Mouse (Mus musculus): ENCODE data around the gene Disp2. TPM values are rescaled to one million over a fixed set of nuclear protein-coding genes. Genes with fewer than 3 reads are reported as not detected.

The Disp2 gene
- 2.7 TPM in 2 replicates for polyA plus RNA-seq (2015; fragmentation: Nextera tagmentation; extraction: Ambion mirVana)

- H3K4me2 ChIP-seq (replicated peaks): peak within 1 kb of the TSS; percentile 77
- no peaks in the 10 kb centered on the region for H3K36me3 ChIP-seq
- WGBS: 11% methylated on average over 39 of the region's 39 CpGs
- peak within 1 kb of the TSS; percentile 36 for H3K4me3 ChIP-seq (replicated peaks)
- no peaks in the 10 kb centered on the region for H3K27me3 ChIP-seq (replicated peaks)
- peaks cover 8% of the 10 kb centered on the region for H3K4me1 ChIP-seq (replicated peaks)
- peak within 1 kb of the TSS; percentile 29; the same call in 1 of the 2 replicates for H3K9ac ChIP-seq
- peak; percentile 83 for ATAC-seq
- no peak within 1 kb of the TSS for H3K27ac ChIP-seq
- H3K9me3 ChIP-seq: no peaks in the 10 kb centered on the region
Observed at GRCm38 (mm10) chr2:118779504-118780480, at the start of gene Disp2. Gene Disp2 (plus strand): TSS chr2:118779719.

GRCm38 (mm10) chr2:118729816-118730621, 49.5 kb upstream of the Disp2 start:
- no peak overlapping the region for H3K4me3 ChIP-seq (replicated peaks)
- no peak overlapping the region for H3K27ac ChIP-seq
- no peak overlapping the region for H3K4me2 ChIP-seq (replicated peaks)
- ATAC-seq: no peak
- no peaks in the 10 kb centered on the region for H3K36me3 ChIP-seq
- peaks cover 11% of the 10 kb centered on the region for H3K27me3 ChIP-seq (replicated peaks)
- H3K9ac ChIP-seq: no peak overlapping the region
- WGBS: 22% methylated on average over 8 of the region's 8 CpGs
- H3K9me3 ChIP-seq: no peaks in the 10 kb centered on the region
- peaks cover 22% of the 10 kb centered on the region for H3K4me1 ChIP-seq (replicated peaks)

GRCm38 (mm10) chr2:118730622-118730915, 49.0 kb upstream of the Disp2 start:
- no peak overlapping the region for H3K27ac ChIP-seq
- WGBS: 7% methylated on average over 3 of the region's 3 CpGs
- H3K4me3 ChIP-seq (replicated peaks): no peak overlapping the region
- H3K27me3 ChIP-seq (replicated peaks): peaks cover 11% of the 10 kb centered on the region
- ATAC-seq: peak; percentile 57
- H3K4me1 ChIP-seq (replicated peaks): peaks cover 22% of the 10 kb centered on the region
- no peak overlapping the region for H3K4me2 ChIP-seq (replicated peaks)
- no peak overlapping the region for H3K9ac ChIP-seq
- H3K9me3 ChIP-seq: no peaks in the 10 kb centered on the region
- H3K36me3 ChIP-seq: no peaks in the 10 kb centered on the region

- Histone ChIP-seq H3K9me3 (no peaks in the 10 kb centered on the region), H3K36me3 (no peaks in the 10 kb centered on the region)
- ATAC-seq: no peak
Observed at GRCm38 (mm10) chr2:118731981-118732380, 47.5 kb upstream of the Disp2 start.

GRCm38 (mm10) chr2:118733341-118733740, 46.2 kb upstream of the Disp2 start:
- no peak for ATAC-seq
- Histone ChIP-seq H3K4me3 (replicated peaks) (no peak overlapping the region), H3K36me3 (no peaks in the 10 kb centered on the region), H3K27ac (no peak overlapping the region), H3K9ac (no peak overlapping the region), H3K9me3 (no peaks in the 10 kb centered on the region), H3K27me3 (replicated peaks) (peaks cover 11% of the 10 kb centered on the region), H3K4me2 (replicated peaks) (no peak overlapping the region), H3K4me1 (replicated peaks) (peaks cover 13% of the 10 kb centered on the region)
- 66% methylated on average over 5 of the region's 5 CpGs for WGBS

More at GRCm38 (mm10) chr2:118731981-118732380, 47.5 kb upstream of the Disp2 start:
- H3K4me2 ChIP-seq (replicated peaks): no peak overlapping the region
- H3K4me1 ChIP-seq (replicated peaks): peaks cover 22% of the 10 kb centered on the region
- peaks cover 11% of the 10 kb centered on the region for H3K27me3 ChIP-seq (replicated peaks)
- no peak overlapping the region for H3K27ac ChIP-seq
- no peak overlapping the region for H3K4me3 ChIP-seq (replicated peaks)
- 83% methylated on average over 5 of the region's 5 CpGs for WGBS
- H3K9ac ChIP-seq: no peak overlapping the region

GRCm38 (mm10) chr2:118740341-118740740, 39.2 kb upstream of the Disp2 start:
- no peak overlapping the region for H3K27ac ChIP-seq
- H3K36me3 ChIP-seq: no peaks in the 10 kb centered on the region
- no peak overlapping the region for H3K4me2 ChIP-seq (replicated peaks)
- WGBS: 66% methylated on average over 3 of the region's 3 CpGs
- peaks cover 5% of the 10 kb centered on the region; the same call in 1 of the 2 replicates for H3K27me3 ChIP-seq (replicated peaks)
- H3K9ac ChIP-seq: no peak overlapping the region
- no peak overlapping the region for H3K4me3 ChIP-seq (replicated peaks)
- no peak for ATAC-seq
- no peaks in the 10 kb centered on the region for H3K9me3 ChIP-seq
- peaks cover 10% of the 10 kb centered on the region for H3K4me1 ChIP-seq (replicated peaks)

GRCm38 (mm10) chr2:118741183-118741582, 38.3 kb upstream of the Disp2 start:
- H3K27ac ChIP-seq: no peak overlapping the region
- peaks cover 10% of the 10 kb centered on the region for H3K4me1 ChIP-seq (replicated peaks)
- 56% methylated on average over 9 of the region's 9 CpGs for WGBS
- no peak overlapping the region for H3K4me2 ChIP-seq (replicated peaks)
- peaks cover 5% of the 10 kb centered on the region; the same call in 1 of the 2 replicates for H3K27me3 ChIP-seq (replicated peaks)
- H3K9me3 ChIP-seq: no peaks in the 10 kb centered on the region
- no peak for ATAC-seq
- H3K36me3 ChIP-seq: no peaks in the 10 kb centered on the region
- H3K4me3 ChIP-seq (replicated peaks): no peak overlapping the region
- no peak overlapping the region for H3K9ac ChIP-seq

- 26% methylated on average over 8 of the region's 8 CpGs for WGBS
- no peak for ATAC-seq
Observed at GRCm38 (mm10) chr2:118743261-118743943, 36.1 kb upstream of the Disp2 start.

GRCm38 (mm10) chr2:118744621-118745020, 34.9 kb upstream of the Disp2 start:
- WGBS: 8% methylated on average over 7 of the region's 7 CpGs

More at GRCm38 (mm10) chr2:118743261-118743943, 36.1 kb upstream of the Disp2 start:
- H3K9me3 ChIP-seq: no peaks in the 10 kb centered on the region
- no peak overlapping the region for H3K27ac ChIP-seq
- no peak overlapping the region for H3K4me2 ChIP-seq (replicated peaks)
- peaks cover 5% of the 10 kb centered on the region; the same call in 1 of the 2 replicates for H3K27me3 ChIP-seq (replicated peaks)
- H3K4me3 ChIP-seq (replicated peaks): no peak overlapping the region
- no peaks in the 10 kb centered on the region for H3K36me3 ChIP-seq
- H3K9ac ChIP-seq: no peak overlapping the region
- peaks cover 17% of the 10 kb centered on the region for H3K4me1 ChIP-seq (replicated peaks)

GRCm38 (mm10) chr2:118745232-118745884, 34.2 kb upstream of the Disp2 start, which contains the start of gene Inafm2:
Gene Inafm2 (plus strand): TSS chr2:118745758.
- peak; percentile 94 for ATAC-seq
- H3K27ac ChIP-seq: peak within 1 kb of the TSS; percentile 64
- no peaks in the 10 kb centered on the region for H3K36me3 ChIP-seq
- H3K4me2 ChIP-seq (replicated peaks): peak within 1 kb of the TSS; percentile 96
- H3K9ac ChIP-seq: peak within 1 kb of the TSS; percentile 89
- 1% methylated on average over 55 of the region's 57 CpGs for WGBS
- H3K4me1 ChIP-seq (replicated peaks): peaks cover 25% of the 10 kb centered on the region
- peaks cover 5% of the 10 kb centered on the region; the same call in 1 of the 2 replicates for H3K27me3 ChIP-seq (replicated peaks)
- no peaks in the 10 kb centered on the region for H3K9me3 ChIP-seq
- H3K4me3 ChIP-seq (replicated peaks): peak within 1 kb of the TSS; percentile 83

More at GRCm38 (mm10) chr2:118744621-118745020, 34.9 kb upstream of the Disp2 start:
- Histone ChIP-seq H3K4me1 (replicated peaks) (peaks cover 24% of the 10 kb centered on the region), H3K4me3 (replicated peaks) (peak overlapping the region; percentile 83; the same call in 1 of the 2 replicates), H3K36me3 (no peaks in the 10 kb centered on the region), H3K9ac (no peak overlapping the region), H3K4me2 (replicated peaks) (peak overlapping the region; percentile 96), H3K27me3 (replicated peaks) (peaks cover 5% of the 10 kb centered on the region; the same call in 1 of the 2 replicates), H3K9me3 (no peaks in the 10 kb centered on the region), H3K27ac (no peak overlapping the region)
- ATAC-seq: no peak

Measured in intestine, embryonic 15.5 days (tissue).